Mouse (Mus musculus) adrenal gland, postnatal 25 days (tissue): ENCODE data around the gene Fam102b. TPM values are rescaled to one million over a fixed set of nuclear protein-coding genes. Genes with fewer than 3 reads are reported as not detected.

Experiments used
- DNase-seq: peaks from one replicate; pipeline ENCODE4 v3.0.0; 2021; ENCODE audit warnings: mixed read lengths
- total RNA-seq: library from RNA; stranded (reverse); gene quantifications from 2 replicates; pipeline ENCODE4 v1.2.3, GENCODE M21; 2021

Fam102b gene
- total RNA-seq, 1 experiment from 2014 or later, result 9.4 TPM

DNA sequence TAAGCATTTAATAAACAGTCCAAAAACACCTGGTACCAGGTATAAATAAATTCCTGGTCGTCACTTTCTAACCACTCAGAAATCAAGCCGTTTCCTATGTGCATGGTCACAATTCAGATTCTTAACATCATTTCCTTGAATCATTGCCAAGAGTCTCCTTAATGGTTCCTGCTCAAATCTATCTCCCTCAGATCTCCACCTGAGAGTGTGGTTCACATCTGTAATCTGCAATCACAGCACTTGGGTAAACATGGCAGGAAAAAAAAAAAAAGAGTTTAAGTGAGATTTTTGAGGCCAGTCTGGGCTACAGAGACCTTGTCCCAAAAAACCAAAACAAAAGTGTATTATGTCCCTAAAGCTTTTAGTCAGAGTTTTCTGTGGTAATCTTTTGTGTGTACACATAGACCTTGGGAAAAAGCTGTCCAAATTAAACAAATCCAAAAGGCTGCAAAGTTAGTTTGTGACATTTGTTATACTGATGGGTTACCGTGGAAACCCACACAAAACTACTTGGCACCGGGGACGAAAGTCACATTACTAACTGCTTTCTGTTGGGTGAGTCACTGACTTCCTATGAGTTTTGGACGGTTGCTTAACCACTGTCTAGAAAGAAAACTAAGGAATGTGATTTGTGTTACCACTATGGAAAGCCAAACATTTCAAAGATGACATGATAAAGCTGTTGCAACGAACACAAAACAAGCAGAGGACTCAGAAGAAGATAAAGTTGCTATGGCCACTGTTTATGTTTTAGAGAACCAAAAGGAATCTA, 16.7 kb downstream of the Fam102b start:
- DNase-seq, result no peak

- DNase-seq, result no peak
These were observed 19.2 kb downstream of the Fam102b start for GRCm38 (mm10) chr3:109008180-109008579.

GRCm38 (mm10) chr3:109005777-109006176, 21.6 kb downstream of the Fam102b start:
- DNase-seq, result no peak

DNA sequence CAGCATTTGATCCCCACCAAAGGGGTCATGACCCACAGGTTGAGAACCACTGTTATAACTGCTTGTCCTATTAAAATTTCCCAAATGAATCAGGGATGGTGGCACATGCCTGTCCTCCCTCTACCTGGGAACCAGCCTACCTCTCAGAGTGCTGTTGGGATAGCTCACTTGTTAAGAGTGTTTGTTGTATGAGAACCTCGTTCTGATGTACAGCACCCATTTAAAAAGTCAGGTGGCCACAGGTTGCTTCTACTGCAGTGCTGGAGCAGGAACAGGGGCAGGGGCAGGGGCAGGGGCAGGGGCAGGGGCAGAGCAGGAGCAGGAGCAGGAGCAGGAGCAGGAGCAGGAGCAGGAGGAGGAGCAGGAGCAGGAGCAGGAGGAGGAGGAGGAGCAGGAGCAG, 28.2 kb downstream of the Fam102b start:
- DNase-seq, result no peak

DNA sequence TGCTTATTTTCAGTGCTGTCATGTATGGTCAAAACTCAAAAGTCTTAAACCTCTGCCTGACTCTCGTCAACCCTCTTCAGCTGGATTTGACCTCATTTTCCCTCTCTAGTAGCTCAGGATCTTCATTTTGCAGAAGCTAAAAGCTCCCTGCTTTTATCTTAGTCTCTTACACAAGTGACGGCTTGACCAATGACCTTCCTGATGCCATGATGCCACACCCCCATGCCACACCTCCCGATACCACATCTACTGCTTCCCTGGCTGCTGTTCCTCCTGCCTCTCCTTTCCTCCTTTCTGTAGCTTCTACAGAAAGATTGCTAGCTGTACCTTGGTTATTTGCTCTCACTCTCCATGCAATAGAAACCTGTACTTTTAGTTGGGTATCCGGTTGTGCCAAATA, 29.6 kb downstream of the Fam102b start:
- no peak for DNase-seq

DNA sequence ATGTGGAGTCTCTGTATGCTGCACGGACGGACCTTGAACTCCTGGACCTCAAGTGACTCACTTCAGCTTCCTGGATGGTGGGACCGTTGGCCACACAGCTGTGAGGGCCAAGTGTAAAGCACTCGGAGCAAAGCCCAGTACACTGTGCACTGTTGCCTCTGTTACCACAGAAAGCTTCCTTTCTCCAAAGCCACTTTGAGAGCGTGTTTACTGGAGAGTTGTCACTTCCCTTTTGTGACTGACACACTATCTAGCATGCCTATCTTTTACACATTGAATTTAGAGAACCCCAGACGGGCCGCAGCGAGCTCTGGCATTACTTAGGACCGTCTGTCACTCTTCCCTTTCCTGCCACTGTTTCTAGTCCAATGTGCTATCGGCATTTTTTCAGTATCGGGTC, 30.1 kb downstream of the Fam102b start:
- DNase-seq, result peak; percentile 23

DNA sequence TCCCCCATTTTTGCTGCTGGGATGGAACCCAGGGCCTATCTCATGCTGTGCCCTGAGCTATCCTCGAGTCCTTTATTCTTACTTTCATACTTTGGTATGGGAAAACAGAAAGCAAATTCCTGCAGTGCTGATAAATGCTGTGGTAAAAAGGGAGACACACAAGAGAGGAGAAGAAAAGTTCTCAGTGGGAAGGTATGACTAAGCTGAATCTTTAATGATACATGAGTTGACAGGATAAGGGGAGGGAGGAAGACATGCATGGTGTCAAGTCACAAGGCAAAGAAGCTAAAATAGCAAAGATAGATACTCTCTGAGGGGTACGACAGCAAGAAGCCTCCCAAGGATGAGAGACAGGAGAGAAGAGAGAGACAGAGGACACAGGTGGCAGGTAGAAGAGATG, 32.0 kb downstream of the Fam102b start:
- DNase-seq, result no peak

DNA sequence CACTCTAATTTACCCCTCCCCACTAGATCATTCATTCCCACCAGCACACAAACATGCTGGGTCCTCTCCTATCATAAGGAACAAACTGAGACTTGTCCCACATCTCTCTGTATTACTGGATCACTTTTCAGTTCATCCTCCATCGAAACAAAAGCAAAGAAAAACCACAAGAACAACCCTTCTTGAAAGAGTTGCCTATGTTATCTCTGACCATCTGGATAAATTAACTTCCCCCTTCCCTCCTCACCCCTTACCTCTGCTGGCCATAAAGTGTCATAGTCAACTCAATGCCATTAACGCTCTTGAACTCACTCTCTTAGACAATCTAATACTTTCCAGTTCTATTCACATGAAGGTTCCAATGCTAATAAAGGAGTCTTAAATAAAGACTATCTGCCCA, 32.9 kb downstream of the Fam102b start:
- no peak for DNase-seq

- peak; percentile 9 for DNase-seq
These were observed 37.3 kb downstream of the Fam102b start for GRCm38 (mm10) chr3:108989971-108990548.

- no peak for DNase-seq
These were observed 40.3 kb downstream of the Fam102b start for GRCm38 (mm10) chr3:108987009-108987659.

GRCm38 (mm10) chr3:108986534-108986933, 40.9 kb downstream of the Fam102b start:
- DNase-seq, result no peak

DNA sequence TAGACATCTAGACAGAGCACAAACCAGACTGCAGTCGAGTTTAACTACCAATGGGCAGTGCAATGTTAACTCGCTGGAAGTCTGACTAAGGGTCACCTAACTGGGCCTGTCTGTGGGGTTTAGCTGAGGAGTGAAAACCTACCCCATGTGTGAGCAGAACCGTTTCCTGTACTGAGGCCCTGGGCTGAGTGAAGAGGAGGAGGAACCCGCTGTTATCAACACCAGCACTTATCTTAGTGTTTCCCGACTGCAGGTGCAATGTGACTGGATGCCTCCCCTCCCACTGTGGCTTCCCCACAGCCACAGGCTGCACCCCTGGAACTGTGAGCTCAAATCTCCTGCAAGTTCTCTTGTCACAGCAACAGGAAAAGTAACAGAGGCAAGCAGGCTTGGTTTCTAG, 43.4 kb downstream of the Fam102b start:
- DNase-seq, result no peak

GRCm38 (mm10) chr3:108981946-108982345, 45.5 kb downstream of the Fam102b start:
- no peak for DNase-seq

GRCm38 (mm10) chr3:108977340-108978030, 49.9 kb downstream of the Fam102b start:
- no peak for DNase-seq

- no peak for DNase-seq
These were observed 52.4 kb downstream of the Fam102b start for GRCm38 (mm10) chr3:108974920-108975485.

- no peak for DNase-seq
These were observed 53.3 kb downstream of the Fam102b start for GRCm38 (mm10) chr3:108973980-108974660.

GRCm38 (mm10) chr3:108966051-108966450, 61.4 kb downstream of the Fam102b start:
- no peak for DNase-seq

DNA sequence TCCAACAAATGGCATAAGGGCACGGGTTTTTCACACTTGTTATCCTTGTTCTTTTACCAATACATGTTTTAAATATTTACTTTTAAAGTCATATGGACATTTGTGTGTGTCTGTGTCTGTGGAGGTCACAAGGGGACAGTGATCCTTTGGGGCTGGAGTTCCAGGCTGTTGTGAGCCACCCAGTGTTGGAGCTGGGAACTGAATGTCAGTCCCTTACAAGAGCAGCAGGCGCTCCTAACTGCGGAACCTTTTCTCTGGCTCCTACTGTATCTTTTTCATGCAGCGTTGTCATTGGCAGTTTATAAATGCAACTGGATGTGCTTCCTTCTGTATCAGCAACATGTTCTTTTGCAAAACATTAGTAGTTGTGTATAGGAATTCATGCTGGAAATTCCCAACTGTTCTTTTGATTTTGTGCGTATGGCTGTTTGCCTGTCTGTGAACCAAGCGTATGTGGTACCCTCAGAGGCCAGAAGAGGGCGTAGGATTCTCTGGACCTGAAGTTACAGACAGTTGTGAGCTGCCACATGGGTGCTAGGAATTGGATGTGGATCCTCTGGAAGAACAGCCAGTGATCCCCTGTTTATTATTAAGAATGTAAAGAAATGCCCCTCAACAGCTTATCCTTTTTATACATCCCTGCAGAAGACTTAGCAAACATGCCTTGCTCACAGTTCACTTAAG, 62.9 kb downstream of the Fam102b start:
- no peak for DNase-seq

DNA sequence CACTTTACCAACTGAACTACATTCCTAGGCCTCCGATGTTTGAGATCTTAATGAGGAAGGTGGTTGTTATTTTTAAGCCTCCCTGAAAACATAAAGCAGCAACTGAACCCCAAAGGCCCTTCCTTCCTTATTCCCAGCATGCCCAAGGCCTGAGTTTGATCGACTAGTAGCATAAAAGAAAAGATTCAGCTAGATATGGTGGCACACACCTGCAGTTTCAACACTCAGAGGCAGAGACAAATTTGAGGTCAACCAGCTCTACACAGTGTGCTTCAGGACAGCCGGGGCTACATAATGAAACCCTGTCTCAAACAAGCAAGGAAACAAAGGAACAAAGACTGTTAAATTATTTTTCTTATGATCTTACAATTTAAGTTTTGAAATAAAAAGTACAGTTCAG, 63.6 kb downstream of the Fam102b start:
- no peak for DNase-seq

- no peak for DNase-seq
These were observed 64.1 kb downstream of the Fam102b start for GRCm38 (mm10) chr3:108963278-108963677.

DNA sequence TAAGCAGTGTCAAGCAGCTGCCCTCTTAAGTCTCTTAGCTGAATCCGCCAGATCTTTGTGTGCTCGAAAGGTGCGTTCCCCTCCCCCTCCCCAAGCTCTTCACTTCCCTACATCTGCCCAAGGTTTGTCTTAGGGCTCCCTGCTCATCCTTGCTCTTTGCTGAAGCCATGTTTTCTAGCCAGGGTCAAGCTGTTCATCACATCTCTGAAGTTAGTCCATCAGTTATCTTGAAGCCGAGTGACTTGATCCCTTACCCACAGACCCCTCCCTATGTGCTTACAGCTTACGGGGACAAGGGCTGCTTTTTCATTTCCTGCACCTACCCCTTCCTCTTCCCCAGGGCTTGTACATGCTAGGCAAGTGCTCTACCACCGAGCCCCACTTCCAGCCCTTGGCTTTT, 65.8 kb downstream of the Fam102b start:
- no peak for DNase-seq
